Mouse (Mus musculus): ENCODE results near the gene Zfp329. TPM values are rescaled to one million over a fixed set of nuclear protein-coding genes. Genes with fewer than 3 reads are reported as not detected.
"Not testable (repeated sequence)": the region's sequence is repeated elsewhere in the genome, so short reads cannot be mapped to it uniquely, and the experiment has no call there.

The Zfp329 gene
- polyA plus RNA-seq (2015; fragmentation: Nextera tagmentation; extraction: Ambion mirVana) = 11.0 and 17.6 TPM in 2 replicates

GRCm38 (mm10) chr7:12818521-12819295 is at the start of gene Zfp329:
Zfp329 (minus strand) TSS chr7:12818858.
- peak; percentile 97 for DNase-seq (ENCODE audit: low spot score)

- DNase-seq (ENCODE audit: low spot score) = no peak
Measured at GRCm38 (mm10) chr7:12835779-12836178, 17.1 kb upstream of the Zfp329 start.

DNA sequence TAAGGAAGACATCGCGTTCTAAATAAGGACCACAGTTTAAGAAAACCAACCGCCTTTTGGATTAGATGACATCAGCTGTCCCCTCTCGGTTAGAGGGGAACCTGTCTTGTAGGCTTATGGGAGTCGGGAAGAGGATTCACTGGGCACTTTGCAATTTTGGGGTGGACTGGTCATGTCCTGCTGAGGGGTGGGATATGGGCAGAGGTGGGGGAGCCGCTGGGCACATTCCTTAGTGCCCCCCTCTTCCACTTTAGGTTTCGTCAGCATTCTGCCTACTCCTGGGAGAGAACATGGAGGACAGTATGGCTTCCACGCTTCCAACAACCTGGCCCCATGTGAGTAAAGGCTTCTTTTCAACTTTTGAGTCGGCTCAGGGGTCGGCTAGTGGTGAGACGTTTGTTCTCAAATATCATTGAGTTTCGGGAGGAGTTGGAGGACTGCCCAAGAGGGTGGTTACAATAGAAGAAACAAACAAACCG is 16.6 kb upstream of the Zfp329 start:
- DNase-seq (ENCODE audit: low spot score) = no peak

DNA sequence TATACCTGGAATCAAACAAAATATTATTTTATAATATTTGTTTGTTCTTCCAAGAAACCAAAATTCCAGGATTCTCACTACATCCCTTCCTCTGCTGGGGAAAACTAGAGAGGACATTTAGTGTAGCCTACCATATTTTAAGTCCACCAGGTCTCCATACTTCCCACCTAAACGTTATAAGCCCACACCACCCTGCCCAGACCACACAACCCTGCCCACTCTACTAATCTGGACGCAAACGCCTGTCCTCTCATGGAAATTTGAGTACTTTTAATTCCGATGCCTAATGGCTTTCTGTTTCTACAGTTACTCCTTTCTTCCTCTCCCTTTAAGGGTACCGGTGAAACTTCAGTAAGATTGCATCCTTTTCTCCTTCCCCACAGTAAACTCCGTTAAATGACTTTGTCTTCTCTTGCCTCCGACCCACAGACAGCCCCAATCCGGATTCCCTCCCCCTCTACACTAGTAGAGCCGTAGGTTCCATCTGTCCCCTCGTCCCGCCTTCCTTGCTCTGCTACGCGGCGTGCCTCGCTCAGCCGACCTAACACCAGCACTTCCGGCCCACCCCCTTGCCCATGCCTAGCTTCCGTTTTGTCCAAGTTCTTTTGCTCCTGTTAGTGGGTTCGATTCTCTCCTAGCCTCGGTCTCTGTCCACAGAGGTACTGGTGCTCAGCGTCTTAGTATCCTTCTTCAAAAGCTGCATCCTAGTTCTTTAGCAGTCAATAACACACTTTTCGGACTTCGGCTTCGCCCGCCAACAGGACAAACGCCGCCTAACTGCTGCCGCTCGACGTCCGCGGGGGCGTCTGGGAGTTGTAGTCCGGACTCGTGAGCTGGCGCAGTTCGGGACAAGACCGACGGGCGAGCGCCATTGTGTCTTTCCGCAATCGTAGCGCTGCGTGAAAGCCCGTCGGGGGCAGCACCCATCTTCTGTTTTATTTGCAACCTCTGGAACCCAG is 15.8 kb upstream of the Zfp329 start, which contains the start of gene Zfp110:
TSS of gene Zfp110 (plus strand) at position 600 of the 959 bp plus-strand sequence.
- peak; percentile 93 for DNase-seq (ENCODE audit: low spot score)

DNA sequence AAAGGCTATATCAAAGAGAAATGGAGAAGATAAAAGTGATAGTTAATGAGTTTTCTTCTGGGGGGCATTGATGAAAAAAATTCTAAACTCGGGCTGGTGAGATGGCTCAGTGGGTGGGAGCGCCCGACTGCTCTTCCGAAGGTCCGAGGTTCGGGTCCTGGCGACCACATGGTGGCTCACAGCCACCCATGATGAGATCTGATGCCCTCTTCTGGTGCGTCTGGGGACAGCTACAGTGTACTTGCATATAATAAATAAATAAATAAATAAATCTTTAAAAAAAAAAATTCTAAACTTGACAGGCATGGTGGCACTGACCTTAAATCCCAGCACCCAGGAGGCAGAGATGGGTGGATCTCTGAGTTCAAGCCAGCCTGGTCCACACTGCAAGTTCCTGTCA is 3.1 kb downstream of the Zfp329 start:
- DNase-seq (ENCODE audit: low spot score) = no peak

GRCm38 (mm10) chr7:12803727-12804071 is 15.0 kb downstream of the Zfp329 start:
- DNase-seq (ENCODE audit: low spot score) = no peak

DNA sequence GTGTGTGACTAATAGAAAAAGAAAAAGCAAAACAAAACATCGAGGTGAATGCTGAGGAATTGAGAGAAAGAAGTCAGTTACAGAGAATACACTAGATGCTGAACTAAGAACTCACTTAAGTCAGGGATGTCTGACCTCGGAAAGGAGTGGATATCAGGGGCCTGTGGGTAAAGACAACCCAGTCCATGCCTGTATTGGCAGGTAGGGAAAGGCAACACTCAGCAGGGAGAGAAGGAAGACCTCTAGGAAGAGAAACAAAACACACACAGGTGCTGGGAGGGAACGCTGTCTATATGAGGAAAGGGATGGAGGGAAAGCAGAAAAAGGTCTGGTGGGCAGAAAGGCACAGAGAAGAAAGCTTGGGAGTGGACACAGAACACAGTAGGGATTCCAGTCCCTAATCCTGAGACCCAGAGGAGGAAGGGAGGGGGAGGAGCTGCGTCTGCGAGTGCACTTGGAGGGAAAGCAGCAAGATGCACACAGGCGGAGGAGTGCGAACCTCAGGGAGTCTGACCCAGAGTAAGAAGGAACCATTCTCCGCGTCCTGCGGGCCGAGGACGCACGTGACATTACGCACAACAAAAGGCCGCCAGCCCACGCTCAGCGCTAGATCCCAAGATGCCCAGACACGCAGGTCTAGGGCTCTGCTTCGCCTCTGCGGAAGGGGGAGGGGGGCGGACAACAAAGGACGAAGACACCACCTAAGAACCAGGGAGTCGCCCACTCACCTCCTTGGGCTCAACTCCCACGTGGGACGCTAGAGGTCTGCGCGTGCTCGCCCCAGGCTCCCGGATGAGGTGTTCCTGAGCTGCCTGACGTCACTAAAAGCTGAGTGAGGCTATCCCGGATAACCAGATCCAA is 15.6 kb downstream of the Zfp329 start, which contains the start of gene Zscan18:
TSS of gene Zscan18 (minus strand) at position 770 of the 861 bp plus-strand sequence.
- DNase-seq (ENCODE audit: low spot score) = peak; percentile 59

GRCm38 (mm10) chr7:12799554-12799953 is 19.1 kb downstream of the Zfp329 start:
- no peak for DNase-seq (ENCODE audit: low spot score)

DNA sequence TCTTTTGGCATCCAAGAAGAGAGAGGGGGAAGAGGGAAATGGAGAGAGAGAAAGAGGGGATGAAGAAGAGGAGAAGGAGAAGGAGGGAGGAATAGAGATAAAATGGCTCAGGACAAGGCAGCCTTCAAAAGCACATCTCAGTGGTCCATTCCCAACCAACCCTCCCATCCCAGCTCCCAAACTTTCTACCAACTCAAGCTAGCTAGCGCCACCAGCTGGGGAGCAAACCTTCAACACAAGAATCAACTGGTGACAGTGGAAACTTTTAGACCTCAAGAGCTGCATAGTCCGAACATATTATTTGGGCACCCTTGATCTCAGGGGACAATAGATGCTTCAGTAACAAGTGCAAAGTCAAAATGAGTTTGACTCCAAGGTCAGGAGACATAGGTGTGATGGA is 20.7 kb downstream of the Zfp329 start:
- DNase-seq (ENCODE audit: low spot score) = no peak

DNA sequence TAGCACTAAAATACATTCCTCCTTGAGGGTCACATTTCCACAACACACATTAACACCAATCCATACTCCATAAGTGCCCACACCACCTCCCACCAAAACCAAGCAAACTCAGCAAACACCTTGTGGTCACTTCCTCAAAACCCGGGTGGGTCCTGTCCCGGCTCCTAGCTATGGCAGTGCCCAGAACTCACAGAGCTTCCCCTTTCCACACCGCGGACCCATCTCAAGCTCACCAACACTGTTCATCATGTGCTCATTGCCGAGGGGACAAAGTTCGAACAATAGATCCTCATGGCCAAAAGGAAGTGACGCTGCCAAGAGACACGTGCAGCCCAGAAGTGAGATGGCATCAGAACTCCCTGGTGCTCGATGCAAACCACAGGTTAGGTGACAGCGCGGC is 26.0 kb downstream of the Zfp329 start:
- DNase-seq (ENCODE audit: low spot score) = not testable (repeated sequence)

GRCm38 (mm10) chr7:12788025-12788424 is 30.6 kb downstream of the Zfp329 start:
- no peak for DNase-seq (ENCODE audit: low spot score)

GRCm38 (mm10) chr7:12787333-12787732 is 31.3 kb downstream of the Zfp329 start:
- no peak for DNase-seq (ENCODE audit: low spot score)

DNA sequence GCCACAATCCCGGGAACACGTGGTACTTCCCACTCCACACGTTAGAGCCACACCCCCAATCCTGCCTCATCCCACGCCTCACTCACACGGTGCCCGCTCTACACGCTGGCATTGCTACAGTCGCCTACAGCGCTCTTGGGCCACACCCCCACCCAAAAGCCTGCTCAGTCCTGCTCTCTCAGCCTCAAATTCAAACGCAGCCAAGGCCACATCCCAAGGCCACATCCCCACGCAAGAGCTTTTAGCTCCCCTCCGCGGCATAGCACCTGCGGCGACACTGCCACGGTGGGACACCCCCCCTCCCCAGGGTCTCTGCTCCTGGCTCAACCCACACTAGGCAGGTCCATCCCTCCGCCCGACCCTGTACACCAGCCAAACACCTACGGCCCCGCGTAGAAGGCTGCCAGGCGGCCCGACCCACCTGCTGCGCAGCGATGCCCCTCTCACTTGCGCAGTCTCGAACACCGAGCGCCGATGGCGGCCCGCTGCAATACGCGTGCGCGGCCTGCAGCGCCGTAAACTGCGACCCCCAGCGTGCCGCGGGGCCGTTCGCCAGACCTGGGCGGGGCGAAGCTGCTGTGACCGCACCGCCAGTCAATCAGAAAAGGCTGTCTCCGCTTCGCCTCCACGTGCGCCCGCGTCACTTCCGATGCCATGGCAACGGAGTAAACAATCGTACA is 38.4 kb downstream of the Zfp329 start:
- DNase-seq (ENCODE audit: low spot score) = peak; percentile 87

GRCm38 (mm10) chr7:12779782-12780150 is 38.9 kb downstream of the Zfp329 start:
- DNase-seq (ENCODE audit: low spot score) = no peak

- no peak for DNase-seq (ENCODE audit: low spot score)
Measured at GRCm38 (mm10) chr7:12779141-12779540, 39.5 kb downstream of the Zfp329 start.

- no peak for DNase-seq (ENCODE audit: low spot score)
Measured at GRCm38 (mm10) chr7:12774606-12775005, 44.1 kb downstream of the Zfp329 start.

DNA sequence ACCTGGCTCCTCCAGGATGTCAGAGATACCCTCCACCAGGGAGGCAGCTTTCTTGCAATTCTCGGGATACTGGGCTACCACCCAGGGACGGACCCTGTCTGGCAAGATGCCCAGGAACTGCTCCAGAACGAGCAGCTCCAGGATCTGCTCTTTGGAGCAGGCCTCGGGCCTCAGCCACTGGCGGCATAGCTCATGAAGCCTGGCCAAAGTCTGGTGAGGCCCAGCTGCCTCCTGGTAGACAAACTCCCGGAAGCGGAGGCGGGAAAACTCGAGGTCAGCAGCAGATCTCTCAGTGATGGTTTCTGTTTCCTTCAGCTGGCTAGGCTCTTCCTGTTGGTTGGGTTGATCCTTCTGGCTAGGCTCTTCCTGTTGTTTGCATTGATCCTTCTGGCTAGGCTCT is 44.5 kb downstream of the Zfp329 start:
- no peak for DNase-seq (ENCODE audit: low spot score)
